Mouse (Mus musculus) heart, embryonic 14.5 days (tissue): ENCODE data around the gene Psmd14. TPM values are rescaled to one million over a fixed set of nuclear protein-coding genes. Genes with fewer than 3 reads are reported as not detected.

Experiments
- ATAC-seq: fragments of 200-750 bp; cut with Nextera tagmentation; 2 replicates; pipeline ENCODE4 v1.8.0; 2017; ENCODE audit warnings: low read depth, moderate TSS enrichment; ENCODE audit not compliant: insufficient number of reproducible peaks, insufficient read depth, low FRiP score
- H3K27ac ChIP-seq, 2 experiments: fragments of 200-500 bp in 1 of 2; fragments of 300-500 bp in 1 of 2; sonication (generic) in 1 of 2; replicated peaks in 1 of 2; 2 replicates each; pipeline ENCODE4 v1.5.1; 2012 to 2014; ENCODE audit warnings: low read depth in 2 of 2, low read length in 2 of 2, control low read depth in 1 of 2, mild to moderate bottlenecking in 1 of 2, mixed read lengths in 1 of 2; ENCODE audit not compliant: control insufficient read depth in 1 of 2, insufficient read depth in 1 of 2
- H3K27me3 ChIP-seq: fragments of 300-500 bp; sonication (generic); 2 replicates; pipeline ENCODE4 v1.6.1; 2014; ENCODE audit warnings: mild to moderate bottlenecking, low read length, control low read depth; ENCODE audit not compliant: control insufficient read depth, insufficient read depth
- H3K36me3 ChIP-seq: fragments of 300-500 bp; sonication (generic); 2 replicates; pipeline ENCODE4 v1.6.1; 2014; ENCODE audit warnings: mild to moderate bottlenecking, control low read depth, low read length, mixed read lengths; ENCODE audit not compliant: control insufficient read depth, insufficient read depth
- H3K4me1 ChIP-seq, 2 experiments: fragments of 200-500 bp in 1 of 2; fragments of 300-500 bp in 1 of 2; sonication (generic) in 1 of 2; 2 replicates each; pipeline ENCODE4 v1.6.1; 2012 to 2014; ENCODE audit warnings: low read length in 2 of 2, control low read depth in 1 of 2, mixed read lengths in 1 of 2; ENCODE audit not compliant: control insufficient read depth in 2 of 2, insufficient read depth in 2 of 2
- H3K4me2 ChIP-seq: fragments of 300-500 bp; sonication (generic); 2 replicates; pipeline ENCODE4 v1.6.1; 2014; ENCODE audit warnings: mild to moderate bottlenecking, low read length
- H3K4me3 ChIP-seq, 2 experiments: fragments of 200-500 bp in 1 of 2; fragments of 300-500 bp in 1 of 2; sonication (generic) in 1 of 2; 2 replicates each; pipeline ENCODE4 v1.5.1; 2012 to 2014; ENCODE audit warnings: low read length in 2 of 2, mild to moderate bottlenecking in 2 of 2, control low read depth in 1 of 2, low read depth in 1 of 2, moderate library complexity in 1 of 2; ENCODE audit not compliant: control insufficient read depth in 1 of 2, insufficient read depth in 1 of 2
- H3K9ac ChIP-seq: fragments of 300-500 bp; sonication (generic); 2 replicates; pipeline ENCODE4 v1.6.1; 2014; ENCODE audit warnings: mild to moderate bottlenecking, low read length
- H3K9me3 ChIP-seq: fragments of 300-500 bp; sonication (generic); 2 replicates; pipeline ENCODE4 v1.6.1; 2016; ENCODE audit warnings: low read length, control low read depth; ENCODE audit not compliant: control insufficient read depth
- WGBS: fragments of 180-500 bp; shearing (Covaris S2); extraction: QIAGEN DNeasy Blood & Tissue Kit; methylation state at CpG from one replicate; pipeline ENCODE4 v1.1.7; 2014; 5-methylcytosine and 5-hydroxymethylcytosine counted together
- polyA plus RNA-seq: library from polyadenylated mRNA; unstranded; fragments of >200 nt; fragmentation: Nextera tagmentation; extraction: Ambion mirVana; gene quantifications from 2 replicates; pipeline ENCODE4 v1.2.1, GENCODE M21; 2014

Psmd14 gene
- polyA plus RNA-seq, 1 experiment from 2014 or later, result 134 TPM

GRCm38 (mm10) chr2:61746051-61746450, 34.6 kb downstream of the Psmd14 start:
- ATAC-seq, result no peak
- 57% methylated on average over 1 of the region's 1 CpGs for WGBS

DNA sequence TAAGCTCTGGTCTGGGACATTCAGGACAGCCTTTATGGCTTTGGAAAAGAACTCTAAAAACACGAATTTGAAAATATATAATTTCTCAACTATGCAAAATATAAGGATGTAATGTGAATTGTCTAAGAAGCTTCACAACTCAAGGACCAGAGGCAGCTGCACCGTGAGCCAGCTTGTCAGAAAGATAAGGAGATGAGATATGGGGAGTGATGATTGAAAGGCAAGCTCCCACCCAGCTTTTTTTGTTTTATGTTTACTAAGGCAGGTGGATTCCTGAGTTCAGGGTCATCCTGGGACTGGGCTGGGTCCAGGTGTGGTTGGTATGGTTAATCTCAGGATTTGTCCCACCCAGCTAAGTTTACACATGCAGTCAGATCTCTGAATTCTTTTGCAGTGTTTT, 35.1 kb downstream of the Psmd14 start:
- 26% methylated on average over 2 of the region's 2 CpGs for WGBS
- Histone ChIP-seq H3K4me1 (no peaks in the 10 kb centered on the region), H3K27me3 (no peaks in the 10 kb centered on the region)

More at GRCm38 (mm10) chr2:61746051-61746450, 34.6 kb downstream of the Psmd14 start:
- no peak overlapping the region for H3K4me3 ChIP-seq
- no peaks in the 10 kb centered on the region for H3K36me3 ChIP-seq
- H3K9ac ChIP-seq, result no peak overlapping the region
- H3K9me3 ChIP-seq, result no peaks in the 10 kb centered on the region
- no peak overlapping the region for H3K27ac ChIP-seq
- H3K4me1 ChIP-seq, result no peaks in the 10 kb centered on the region
- no peak overlapping the region for H3K4me2 ChIP-seq
- no peaks in the 10 kb centered on the region for H3K27me3 ChIP-seq

DNA sequence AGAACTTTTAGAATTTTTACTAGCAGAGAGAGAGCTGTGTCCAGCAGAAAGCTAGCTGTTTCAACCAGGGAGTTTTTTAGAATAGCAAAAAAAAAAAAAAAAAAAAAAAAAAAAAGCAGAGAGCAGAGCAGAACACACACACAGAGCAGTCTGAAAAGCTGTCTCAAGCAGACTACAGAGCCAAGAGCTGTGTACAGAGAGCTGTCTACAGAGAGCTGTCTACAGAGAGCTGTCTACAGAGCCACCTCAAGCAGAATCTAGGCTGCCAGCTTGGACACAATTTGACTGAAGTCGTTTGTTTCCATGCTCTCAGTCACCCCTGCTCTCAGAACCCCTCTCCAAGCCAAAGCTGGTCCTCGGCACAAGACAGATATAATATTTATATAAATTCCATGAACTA, 35.9 kb downstream of the Psmd14 start:
- H3K4me1 ChIP-seq, result no peaks in the 10 kb centered on the region
- no peak for ATAC-seq
- H3K9ac ChIP-seq, result no peak overlapping the region
- no peaks in the 10 kb centered on the region for H3K9me3 ChIP-seq
- no peak overlapping the region for H3K4me3 ChIP-seq
- WGBS, result 53% methylated on average over 2 of the region's 2 CpGs
- no peak overlapping the region for H3K4me2 ChIP-seq
- H3K36me3 ChIP-seq, result no peaks in the 10 kb centered on the region
- H3K27me3 ChIP-seq, result no peaks in the 10 kb centered on the region
- no peak overlapping the region for H3K27ac ChIP-seq

More for the DNA sequence above, 35.1 kb downstream of the Psmd14 start:
- Histone ChIP-seq H3K4me3 (no peak overlapping the region), H3K4me2 (no peak overlapping the region), H3K36me3 (no peaks in the 10 kb centered on the region), H3K9ac (no peak overlapping the region), H3K27ac (no peak overlapping the region), H3K9me3 (no peaks in the 10 kb centered on the region)
- ATAC-seq, result no peak

GRCm38 (mm10) chr2:61750702-61751101, 39.2 kb downstream of the Psmd14 start:
- Histone ChIP-seq H3K4me3 (no peak overlapping the region), H3K9me3 (no peaks in the 10 kb centered on the region), H3K4me1 (no peaks in the 10 kb centered on the region), H3K9ac (no peak overlapping the region), H3K4me2 (no peak overlapping the region), H3K27ac (no peak overlapping the region), H3K27me3 (no peaks in the 10 kb centered on the region), H3K36me3 (no peaks in the 10 kb centered on the region)
- 91% methylated on average over 1 of the region's 1 CpGs for WGBS
- no peak for ATAC-seq

GRCm38 (mm10) chr2:61751286-61751685, 39.8 kb downstream of the Psmd14 start:
- H3K9me3 ChIP-seq, result no peaks in the 10 kb centered on the region
- H3K9ac ChIP-seq, result no peak overlapping the region
- WGBS, result 59% methylated on average over 2 of the region's 2 CpGs
- no peak overlapping the region for H3K4me3 ChIP-seq
- no peaks in the 10 kb centered on the region for H3K27me3 ChIP-seq
- ATAC-seq, result no peak
- H3K4me1 ChIP-seq, result no peaks in the 10 kb centered on the region
- no peak overlapping the region for H3K27ac ChIP-seq
- H3K4me2 ChIP-seq, result no peak overlapping the region
- H3K36me3 ChIP-seq, result no peaks in the 10 kb centered on the region

DNA sequence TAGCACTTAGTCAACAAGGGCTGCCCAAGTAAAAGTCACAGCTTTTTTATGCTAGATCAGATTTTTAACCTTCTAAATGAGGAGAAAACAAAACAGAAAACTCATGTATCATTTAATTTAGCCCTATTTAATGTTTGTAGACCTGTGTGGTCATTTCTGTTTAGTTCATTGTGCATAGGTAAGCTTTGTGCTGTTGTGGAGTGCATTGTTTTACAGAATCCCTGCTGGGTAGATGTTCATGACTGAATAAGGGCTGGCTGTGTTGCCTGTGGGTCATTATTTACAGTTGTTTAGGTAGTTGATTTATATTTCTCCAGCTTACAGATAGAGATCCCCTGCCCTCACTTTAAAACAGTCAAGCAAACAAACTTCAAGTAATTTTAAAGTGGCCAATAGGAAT, 40.9 kb downstream of the Psmd14 start:
- no peak overlapping the region for H3K4me3 ChIP-seq
- H3K9me3 ChIP-seq, result no peaks in the 10 kb centered on the region
- H3K9ac ChIP-seq, result no peak overlapping the region
- no peaks in the 10 kb centered on the region for H3K4me1 ChIP-seq
- no peaks in the 10 kb centered on the region for H3K36me3 ChIP-seq
- ATAC-seq, result no peak
- no peaks in the 10 kb centered on the region for H3K27me3 ChIP-seq
- no peak overlapping the region for H3K27ac ChIP-seq
- no peak overlapping the region for H3K4me2 ChIP-seq

DNA sequence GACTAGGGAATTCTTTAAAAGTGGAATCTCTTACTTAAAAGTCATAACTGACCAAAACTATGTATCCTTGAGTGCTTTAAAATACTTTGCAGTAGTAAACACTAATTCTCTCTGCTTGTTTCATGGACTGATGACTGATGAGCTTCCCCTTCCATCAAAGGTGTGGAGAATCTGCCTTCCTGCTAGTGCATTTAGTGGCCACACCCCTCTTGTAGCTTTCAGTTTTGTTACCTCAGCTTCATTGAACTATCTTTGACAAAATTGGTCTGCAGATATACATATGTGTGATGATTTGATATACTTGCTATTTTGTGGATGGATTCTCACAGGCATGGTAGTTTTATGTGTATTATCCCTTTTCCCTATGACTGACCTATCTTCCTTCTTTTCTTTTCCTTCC, 43.5 kb downstream of the Psmd14 start:
- no peak overlapping the region for H3K9ac ChIP-seq
- H3K27me3 ChIP-seq, result no peaks in the 10 kb centered on the region
- no peaks in the 10 kb centered on the region for H3K9me3 ChIP-seq
- no peak overlapping the region for H3K27ac ChIP-seq
- H3K4me1 ChIP-seq, result peaks cover 4 to 7% of the 10 kb centered on the region in 2 experiments; a peak in 3 of 4 replicates
- no peak overlapping the region for H3K4me3 ChIP-seq
- no peak for ATAC-seq
- no peak overlapping the region for H3K4me2 ChIP-seq
- no peaks in the 10 kb centered on the region for H3K36me3 ChIP-seq

GRCm38 (mm10) chr2:61759234-61759855, 47.9 kb downstream of the Psmd14 start:
- H3K27ac ChIP-seq, result no peak overlapping the region
- no peak overlapping the region for H3K9ac ChIP-seq
- H3K4me1 ChIP-seq, result peaks cover 4 to 8% of the 10 kb centered on the region in 2 experiments; a peak in 3 of 4 replicates
- ATAC-seq, result no peak
- H3K9me3 ChIP-seq, result no peaks in the 10 kb centered on the region
- WGBS, result 65% methylated on average over 5 of the region's 5 CpGs
- no peak overlapping the region for H3K4me2 ChIP-seq
- no peaks in the 10 kb centered on the region for H3K27me3 ChIP-seq
- 0 out of 2 replicates have a peak, but pooled peaks cover 6% of the 10 kb centered on the region for H3K36me3 ChIP-seq
- no peak overlapping the region for H3K4me3 ChIP-seq
